Mouse (Mus musculus): Measurements from ENCODE around the gene Mmp28. TPM values are rescaled to one million over a fixed set of nuclear protein-coding genes. Genes with fewer than 3 reads are reported as not detected.

Mmp28 gene
- polyA plus RNA-seq, 1 experiment: 10.5 TPM

DNA sequence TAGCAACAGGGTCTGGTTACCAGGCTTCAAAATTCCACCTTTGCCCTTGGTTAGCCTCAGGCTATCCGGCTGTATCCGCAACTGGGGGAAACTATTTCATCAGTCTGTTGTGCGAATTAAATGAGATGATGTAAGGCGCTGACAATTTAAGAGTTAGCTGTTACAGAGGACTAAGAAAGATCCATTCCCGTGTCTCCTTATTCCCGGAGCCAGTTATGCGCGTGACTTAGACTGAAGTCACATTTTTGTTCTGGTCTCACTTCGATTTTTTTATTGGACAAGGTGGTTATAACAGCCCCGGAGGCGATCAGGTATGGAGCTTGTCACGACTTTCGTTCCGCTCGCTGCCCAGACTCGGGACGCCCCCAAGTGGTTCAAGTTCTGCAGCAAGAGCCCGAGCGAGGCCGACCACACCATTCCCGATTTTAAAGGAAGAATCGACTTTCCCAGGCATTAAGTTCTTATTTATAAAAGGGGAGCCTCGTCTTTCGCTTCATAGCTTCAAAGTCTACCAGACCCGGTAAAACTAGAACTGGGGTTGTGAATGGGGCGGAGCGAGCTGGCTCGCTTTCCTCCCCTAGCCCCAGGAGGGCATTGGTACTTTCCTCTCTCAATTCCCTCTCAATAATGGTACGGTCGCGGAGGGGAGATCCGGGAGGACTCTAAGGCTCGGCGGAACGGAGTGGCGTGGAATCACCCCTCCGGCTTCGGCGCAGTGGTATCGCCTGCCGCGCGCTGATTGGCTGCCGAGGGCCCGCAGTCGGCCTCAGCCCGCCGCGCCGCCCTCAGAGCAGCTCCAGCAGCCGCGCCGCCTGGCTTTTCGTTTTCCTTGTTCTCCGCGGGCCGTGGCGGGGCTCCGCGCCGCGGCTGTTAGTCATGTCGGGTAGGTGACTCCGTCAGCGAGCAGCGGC is 9.7 kb upstream of the Mmp28 start, which contains the start of gene Taf15:
Gene Taf15, plus strand, starts transcription at position 763 of the 911 bp plus-strand sequence.
- peak within 1 kb of the TSS; percentile 78 for H3K4me3 ChIP-seq (ENCODE audit: low read depth, low read length)
- no peaks in the 10 kb centered on the region for H3K4me1 ChIP-seq (ENCODE audit: control insufficient read depth, insufficient read depth, insufficient read length, low read length)
- peak within 1 kb of the TSS; percentile 88 for H3K27ac ChIP-seq (ENCODE audit: insufficient read depth, low read depth, low read length)
- H3K36me3 ChIP-seq (ENCODE audit: control insufficient read depth, insufficient read depth, low read length): peaks cover 7% of the 10 kb centered on the region
- H3K27me3 ChIP-seq (ENCODE audit: control insufficient read depth, insufficient read depth, low read length): no peaks in the 10 kb centered on the region
- WGBS: under 1% methylated on average over 66 of the region's 66 CpGs
- TF ChIP-seq POLR2A (IDR thresholded peaks at IDR 0.05; ENCODE audit: low read depth, low read length): peak; percentile 89
- TF ChIP-seq CTCF (IDR thresholded peaks at IDR 0.05; ENCODE audit: extremely low read depth, insufficient read length, insufficient replicate concordance, low read depth, low read length): peak; percentile 79

DNA sequence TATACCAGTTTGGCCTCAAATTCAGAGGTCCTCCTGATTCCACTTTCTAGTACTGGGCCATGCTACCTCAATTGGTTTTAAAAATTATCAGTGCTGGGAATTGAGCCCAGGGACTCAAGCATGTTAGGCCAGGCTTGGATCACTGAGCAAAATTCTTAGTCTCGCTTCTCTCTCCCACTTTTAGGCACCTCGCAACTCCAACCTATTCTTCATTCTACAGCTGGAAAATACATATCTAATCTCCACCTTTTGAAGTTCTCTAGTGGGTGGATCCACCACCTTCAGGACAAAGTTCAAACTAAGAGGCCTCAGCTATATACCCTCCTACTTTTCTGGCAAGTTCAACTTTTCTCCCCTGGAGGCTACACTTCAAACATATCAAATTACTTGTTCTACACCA is 8.9 kb upstream of the Mmp28 start:
- no peaks in the 10 kb centered on the region for H3K27me3 ChIP-seq (ENCODE audit: control insufficient read depth, insufficient read depth, low read length)
- peaks cover 4% of the 10 kb centered on the region; the same call in 1 of the 2 replicates for H3K36me3 ChIP-seq (ENCODE audit: control insufficient read depth, insufficient read depth, low read length)
- no peak for TF ChIP-seq POLR2A (IDR thresholded peaks at IDR 0.05; ENCODE audit: low read depth, low read length)
- no peak for TF ChIP-seq CTCF (IDR thresholded peaks at IDR 0.05; ENCODE audit: extremely low read depth, insufficient read length, insufficient replicate concordance, low read depth, low read length)
- peak overlapping the region; percentile 88 for H3K27ac ChIP-seq (ENCODE audit: insufficient read depth, low read depth, low read length)
- 25% methylated on average over 2 of the region's 2 CpGs for WGBS
- H3K4me1 ChIP-seq (ENCODE audit: control insufficient read depth, insufficient read depth, insufficient read length, low read length): peaks cover 5% of the 10 kb centered on the region; the same call in 1 of the 2 replicates
- peak overlapping the region; percentile 61; the same call in 1 of the 2 replicates for H3K4me3 ChIP-seq (ENCODE audit: low read depth, low read length)

DNA sequence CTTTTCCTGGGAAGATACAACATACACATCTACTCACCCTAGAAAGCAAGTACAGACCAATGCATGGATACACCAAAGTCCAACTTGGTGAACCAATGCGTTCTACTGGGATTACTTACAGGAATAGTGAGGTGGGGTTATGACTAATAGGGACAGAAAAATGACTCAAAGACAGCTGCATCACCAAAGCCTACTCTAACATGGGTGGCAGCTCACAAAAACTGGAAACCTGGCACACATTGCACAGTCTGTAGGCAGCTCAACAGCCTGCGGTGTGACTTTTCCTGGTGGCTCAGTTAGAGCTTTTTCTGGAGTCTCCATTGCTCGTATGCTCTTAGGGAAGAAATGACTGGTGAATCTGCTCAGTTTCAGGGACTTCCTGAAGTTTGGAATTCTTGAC is 5.9 kb upstream of the Mmp28 start:
- Histone ChIP-seq H3K27ac (ENCODE audit: insufficient read depth, low read depth, low read length) (no peak overlapping the region), H3K36me3 (ENCODE audit: control insufficient read depth, insufficient read depth, low read length) (no peaks in the 10 kb centered on the region), H3K4me1 (ENCODE audit: control insufficient read depth, insufficient read depth, insufficient read length, low read length) (peaks cover 15% of the 10 kb centered on the region; the same call in 1 of the 2 replicates), H3K4me3 (ENCODE audit: low read depth, low read length) (no peak overlapping the region), H3K27me3 (ENCODE audit: control insufficient read depth, insufficient read depth, low read length) (no peaks in the 10 kb centered on the region)
- 90% methylated on average over 3 of the region's 3 CpGs for WGBS
- TF ChIP-seq POLR2A (IDR thresholded peaks at IDR 0.05; ENCODE audit: low read depth, low read length): no peak
- TF ChIP-seq CTCF (IDR thresholded peaks at IDR 0.05; ENCODE audit: extremely low read depth, insufficient read length, insufficient replicate concordance, low read depth, low read length): no peak

DNA sequence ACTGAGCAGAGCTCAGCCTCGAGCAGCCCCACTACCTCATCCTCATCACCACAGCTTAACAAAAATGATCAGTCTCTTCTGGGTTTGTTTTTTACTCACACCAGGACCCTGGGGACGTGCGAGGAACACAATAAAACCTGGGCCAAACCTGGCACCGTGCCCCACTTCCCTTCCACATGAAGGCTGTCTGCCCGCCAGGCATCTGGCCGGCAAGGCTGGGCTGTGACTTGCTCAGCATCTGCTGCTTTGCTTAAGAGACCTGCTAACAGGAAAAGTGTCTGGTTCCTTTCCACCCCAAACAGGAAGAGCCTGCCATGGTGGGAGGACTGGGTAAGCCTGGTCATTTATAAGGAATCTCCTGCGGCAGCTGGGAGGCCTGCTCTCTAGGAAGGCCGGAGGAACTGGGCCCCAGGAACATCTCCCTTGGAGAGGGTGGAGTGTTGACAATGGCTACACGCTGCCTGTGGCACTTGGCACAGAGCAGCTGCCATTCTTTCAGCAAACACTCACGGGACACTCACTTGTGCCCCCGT is 4.3 kb upstream of the Mmp28 start:
- 18% methylated on average over 11 of the region's 11 CpGs for WGBS
- no peak for TF ChIP-seq CTCF (IDR thresholded peaks at IDR 0.05; ENCODE audit: extremely low read depth, insufficient read length, insufficient replicate concordance, low read depth, low read length)
- TF ChIP-seq POLR2A (IDR thresholded peaks at IDR 0.05; ENCODE audit: low read depth, low read length): no peak
- no peak overlapping the region for H3K4me3 ChIP-seq (ENCODE audit: low read depth, low read length)
- no peaks in the 10 kb centered on the region for H3K27me3 ChIP-seq (ENCODE audit: control insufficient read depth, insufficient read depth, low read length)
- peaks cover 21% of the 10 kb centered on the region; the same call in 1 of the 2 replicates for H3K4me1 ChIP-seq (ENCODE audit: control insufficient read depth, insufficient read depth, insufficient read length, low read length)
- H3K27ac ChIP-seq (ENCODE audit: insufficient read depth, low read depth, low read length): 0 out of 2 replicates have a peak overlapping the region, but pooled peaks have one; percentile 46
- H3K36me3 ChIP-seq (ENCODE audit: control insufficient read depth, insufficient read depth, low read length): no peaks in the 10 kb centered on the region

DNA sequence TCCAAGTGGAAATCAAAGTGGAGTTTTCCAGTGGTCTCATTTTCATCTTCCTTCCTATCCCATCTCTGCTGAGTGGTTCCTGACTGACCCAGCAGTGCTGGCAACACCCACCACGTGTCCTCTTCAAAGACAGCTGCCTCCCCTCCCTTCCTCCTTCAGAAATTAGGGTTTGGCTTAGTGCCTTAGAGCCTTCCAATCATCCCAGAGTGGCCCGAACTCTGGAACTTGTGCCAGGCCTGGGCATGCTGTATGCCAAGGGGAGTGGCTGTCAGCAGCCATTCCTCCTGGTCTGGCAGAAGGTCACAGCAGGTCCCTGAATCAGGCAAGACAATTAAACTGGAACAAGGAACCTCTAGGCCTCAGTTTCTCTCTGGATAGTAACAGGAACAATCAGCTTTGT is 3.1 kb upstream of the Mmp28 start:
- H3K27me3 ChIP-seq (ENCODE audit: control insufficient read depth, insufficient read depth, low read length): no peaks in the 10 kb centered on the region
- TF ChIP-seq CTCF (IDR thresholded peaks at IDR 0.05; ENCODE audit: extremely low read depth, insufficient read length, insufficient replicate concordance, low read depth, low read length) (no peak), POLR2A (IDR thresholded peaks at IDR 0.05; ENCODE audit: low read depth, low read length) (no peak)
- peak overlapping the region; percentile 46 for H3K27ac ChIP-seq (ENCODE audit: insufficient read depth, low read depth, low read length)
- no peaks in the 10 kb centered on the region for H3K36me3 ChIP-seq (ENCODE audit: control insufficient read depth, insufficient read depth, low read length)
- peaks cover 21% of the 10 kb centered on the region; the same call in 1 of the 2 replicates for H3K4me1 ChIP-seq (ENCODE audit: control insufficient read depth, insufficient read depth, insufficient read length, low read length)
- 11% methylated on average over 2 of the region's 2 CpGs for WGBS
- no peak overlapping the region for H3K4me3 ChIP-seq (ENCODE audit: low read depth, low read length)

DNA sequence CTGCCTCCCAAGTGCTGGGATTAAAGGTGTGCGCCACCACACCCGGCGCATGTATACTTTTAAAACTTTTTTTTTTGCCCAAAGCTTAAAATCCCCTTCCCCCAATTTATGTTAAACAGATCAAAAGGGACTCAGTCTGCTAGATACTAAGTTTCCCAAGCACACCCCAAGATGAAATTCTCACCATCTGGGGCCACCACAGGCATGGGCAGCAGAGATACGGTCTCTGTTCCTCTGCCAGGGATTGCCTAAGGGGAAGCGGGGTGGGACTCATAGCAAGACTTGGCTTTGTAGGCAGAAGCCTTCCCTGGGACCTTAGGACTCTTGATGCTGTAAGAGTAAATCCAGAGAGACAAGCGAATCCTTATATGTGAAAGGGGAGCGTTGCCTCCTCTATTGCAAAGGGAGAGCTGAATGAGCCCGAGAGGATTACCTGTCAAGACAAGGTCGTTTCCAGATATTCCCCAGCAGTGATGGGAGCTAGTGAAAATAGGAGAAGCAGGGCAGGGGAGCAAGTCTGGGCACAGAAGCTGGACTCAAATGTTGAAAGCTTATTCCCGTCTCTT is 1.3 kb downstream of the Mmp28 start:
- Histone ChIP-seq H3K27ac (ENCODE audit: insufficient read depth, low read depth, low read length) (no peak overlapping the region), H3K4me3 (ENCODE audit: low read depth, low read length) (no peak overlapping the region), H3K4me1 (ENCODE audit: control insufficient read depth, insufficient read depth, insufficient read length, low read length) (peaks cover 24% of the 10 kb centered on the region), H3K27me3 (ENCODE audit: control insufficient read depth, insufficient read depth, low read length) (no peaks in the 10 kb centered on the region), H3K36me3 (ENCODE audit: control insufficient read depth, insufficient read depth, low read length) (no peaks in the 10 kb centered on the region)
- 87% methylated on average over 10 of the region's 10 CpGs for WGBS
- TF ChIP-seq CTCF (IDR thresholded peaks at IDR 0.05; ENCODE audit: extremely low read depth, insufficient read length, insufficient replicate concordance, low read depth, low read length): no peak
- TF ChIP-seq POLR2A (IDR thresholded peaks at IDR 0.05; ENCODE audit: low read depth, low read length): no peak
